In genomic region chr19:10661919-10662318, GRCm38 (mm10) we compare ENCODE assay signal across 24 mouse cellular contexts. TPM values are rescaled to one million over a fixed set of nuclear protein-coding genes. Genes with fewer than 3 reads are reported as not detected.
DNase-seq lines count a peak whose midpoint lies in the region; ATAC-seq lines count a peak whose summit lies in the region.
"Had no signal": no experiment of that assay in that cellular context is flagged by ENCODE, and none has a peak within 500 bp of the region (broad histone marks: within the 10 kb centered on the region; RNA-seq: fewer than 3 reads in every experiment).

No protein-coding gene starts in this region.

- H3K4me1 ChIP-seq in liver, embryonic 11.5 days (replicated peaks; ENCODE audit: control insufficient read depth, insufficient read depth, low read length), result peaks cover 34% of the 10 kb centered on the region
- H3K4me1 ChIP-seq: embryonic facial prominence, embryonic 12.5 days; forebrain, embryonic 12.5 days; hindbrain, embryonic 15.5 days; neural tube, embryonic 12.5 days had no signal

- peak; percentile 15 for DNase-seq in spleen, adult 12 weeks (ENCODE audit: low spot score)
- no peak for DNase-seq in spleen, adult 18-20 months
- peak; percentile 37 for DNase-seq in c-Kit-positive CD71-negative TER-119-negative erythroid progenitor cells, embryonic 14.5 days (ENCODE audit: low read depth)
- DNase-seq in liver, embryonic 11.5 days (ENCODE audit: low spot score), result no peak
- no peak for DNase-seq in left cerebral cortex, postnatal 36 days (ENCODE audit: low spot score in 2 of 2)
- no peak for DNase-seq in urinary bladder, postnatal 36 days (ENCODE audit: low spot score in 2 of 2)
- DNase-seq in gastrocnemius, adult 18-20 months (ENCODE audit: low spot score), result no peak
- DNase-seq: cerebellum, adult 2 months; kidney, adult 11 months; layer of hippocampus, adult 9-11 months; thymus, postnatal 14 days had no signal

- intact Hi-C loops in left cerebral cortex, postnatal 36 days (cut with DNase I), result no loop called here

- H3K4me3 ChIP-seq in liver, embryonic 11.5 days (ENCODE audit: low read depth, low read length), result no peak overlapping the region
- H3K4me3 ChIP-seq: embryonic facial prominence, embryonic 12.5 days; forebrain, embryonic 12.5 days; hindbrain, embryonic 15.5 days; neural tube, embryonic 12.5 days had no signal

- WGBS in liver, embryonic 11.5 days, result 53% methylated on average over 2 of the region's 2 CpGs

- H3K36me3 ChIP-seq in liver, embryonic 11.5 days (ENCODE audit: control insufficient read depth, insufficient read depth, low read length), result no peaks in the 10 kb centered on the region
- H3K36me3 ChIP-seq: embryonic facial prominence, embryonic 12.5 days; forebrain, embryonic 12.5 days; hindbrain, embryonic 15.5 days; neural tube, embryonic 12.5 days had no signal

- peak overlapping the region; percentile 61 for H3K9ac ChIP-seq in liver, embryonic 11.5 days (ENCODE audit: low read depth, low read length)
- H3K9ac ChIP-seq: embryonic facial prominence, embryonic 12.5 days; forebrain, embryonic 12.5 days; hindbrain, embryonic 15.5 days; neural tube, embryonic 12.5 days had no signal

- peak; percentile 71 for ATAC-seq in liver, embryonic 11.5 days (replicated peaks; ENCODE audit: low FRiP score)
- peak; percentile 76 for ATAC-seq in megakaryocyte-erythroid progenitor cell, adult 5-6 weeks (replicated peaks; ENCODE audit: low FRiP score, low TSS enrichment, poor library complexity, severe bottlenecking)

- peak overlapping the region; percentile 99 for H3K27ac ChIP-seq in liver, embryonic 11.5 days (ENCODE audit: low read depth, low read length)
- H3K27ac ChIP-seq: embryonic facial prominence, embryonic 12.5 days; forebrain, embryonic 12.5 days; hindbrain, embryonic 15.5 days; kidney, postnatal 0 days; neural tube, embryonic 12.5 days had no signal

- peak overlapping the region; percentile 64 for H3K4me2 ChIP-seq in liver, embryonic 11.5 days
- H3K4me2 ChIP-seq: embryonic facial prominence, embryonic 12.5 days; forebrain, embryonic 12.5 days; hindbrain, embryonic 15.5 days; midbrain, embryonic 11.5 days; neural tube, embryonic 12.5 days had no signal

- no peaks in the 10 kb centered on the region for H3K27me3 ChIP-seq in liver, embryonic 11.5 days (replicated peaks; ENCODE audit: control insufficient read depth, insufficient read depth, low read length)
- H3K27me3 ChIP-seq: embryonic facial prominence, embryonic 12.5 days; forebrain, embryonic 12.5 days; hindbrain, embryonic 15.5 days; neural tube, embryonic 12.5 days had no signal

- no peaks in the 10 kb centered on the region for H3K9me3 ChIP-seq in liver, embryonic 11.5 days (ENCODE audit: control insufficient read depth, low read length)
- H3K9me3 ChIP-seq: embryonic facial prominence, embryonic 12.5 days; forebrain, embryonic 12.5 days; hindbrain, embryonic 15.5 days; neural tube, embryonic 12.5 days had no signal

RNA-seq across cellular contexts. Expression of gene Pga5, which starts 16.0 kb away (rescaled TPM):
- not detected in 2 replicates for polyA plus RNA-seq in liver, embryonic 11.5 days (2014; fragmentation: Nextera tagmentation; extraction: Ambion mirVana)
- not detected in 2 replicates for total RNA-seq in megakaryocyte-erythroid progenitor cell, adult 5-6 weeks (2014; fragmentation: Nextera tagmentation)
- total RNA-seq in megakaryocyte-erythroid progenitor cell, adult 5-6 weeks (2017), result not detected in 2 replicates
- not detected for total RNA-seq in left cerebral cortex, postnatal 36 days (2021)
- not detected for total RNA-seq in gastrocnemius, adult 18-20 months (2021)
- total RNA-seq: adrenal gland, adult 18-20 months; left cerebral cortex, postnatal 10 days; liver, adult 2 months; monocyte, adult 5-6 weeks had no signal
- polyA plus RNA-seq: cerebellum, adult 2 months; cortical plate, adult 2 months; embryonic facial prominence, embryonic 12.5 days; forebrain, embryonic 12.5 days; heart, postnatal 0 days; hindbrain, embryonic 15.5 days; liver, adult 2 months; midbrain, embryonic 11.5 days; neural tube, embryonic 12.5 days had no signal

RNA-seq across cellular contexts. Expression of gene Vps37c, which starts 26.6 kb away (rescaled TPM):
- 23.2 TPM in 2 replicates for polyA plus RNA-seq in liver, embryonic 11.5 days (2014; fragmentation: Nextera tagmentation; extraction: Ambion mirVana)
- total RNA-seq in megakaryocyte-erythroid progenitor cell, adult 5-6 weeks (2014; fragmentation: Nextera tagmentation), result 18.3 and 20.2 TPM in 2 replicates
- 6.9 and 7.8 TPM in 2 replicates for total RNA-seq in megakaryocyte-erythroid progenitor cell, adult 5-6 weeks (2017)
- 10 to 100 TPM; 23.0 to 23.2 TPM for total RNA-seq in left cerebral cortex, postnatal 36 days (2021)
- 10 to 100 TPM; 21.3 to 28.5 TPM for total RNA-seq in gastrocnemius, adult 18-20 months (2021)

RNA-seq across cellular contexts. Expression of gene Vwce, which starts 27.9 kb away (rescaled TPM):
- polyA plus RNA-seq in liver, embryonic 11.5 days (2014; fragmentation: Nextera tagmentation; extraction: Ambion mirVana), result 7.8 and 10.4 TPM in 2 replicates
- total RNA-seq in megakaryocyte-erythroid progenitor cell, adult 5-6 weeks (2014; fragmentation: Nextera tagmentation), result 0.90 and 0.99 TPM in 2 replicates
- total RNA-seq in megakaryocyte-erythroid progenitor cell, adult 5-6 weeks (2017), result not detected in 2 replicates
- under 1 TPM; 0.35 to 0.66 TPM for total RNA-seq in left cerebral cortex, postnatal 36 days (2021)
- total RNA-seq in gastrocnemius, adult 18-20 months (2021), result not detected
- total RNA-seq: monocyte, adult 5-6 weeks had no signal

RNA-seq across cellular contexts. Expression of gene Tkfc, which starts 56.5 kb away (rescaled TPM):
- 16.1 and 16.2 TPM in 2 replicates for polyA plus RNA-seq in liver, embryonic 11.5 days (2014; fragmentation: Nextera tagmentation; extraction: Ambion mirVana)
- total RNA-seq in megakaryocyte-erythroid progenitor cell, adult 5-6 weeks (2014; fragmentation: Nextera tagmentation), result 9.0 and 9.6 TPM in 2 replicates
- 1.9 and 4.2 TPM in 2 replicates for total RNA-seq in megakaryocyte-erythroid progenitor cell, adult 5-6 weeks (2017)
- total RNA-seq in left cerebral cortex, postnatal 36 days (2021), result 10 to 100 TPM; 20.0 to 23.1 TPM
- total RNA-seq in gastrocnemius, adult 18-20 months (2021), result 1 to 10 TPM; 3.2 to 4.6 TPM

RNA-seq across cellular contexts. Expression of gene Ddb1, which starts 56.8 kb away (rescaled TPM):
- 311 and 347 TPM in 2 replicates for polyA plus RNA-seq in liver, embryonic 11.5 days (2014; fragmentation: Nextera tagmentation; extraction: Ambion mirVana)
- 229 and 288 TPM in 2 replicates for total RNA-seq in megakaryocyte-erythroid progenitor cell, adult 5-6 weeks (2014; fragmentation: Nextera tagmentation)
- 535 and 656 TPM in 2 replicates for total RNA-seq in megakaryocyte-erythroid progenitor cell, adult 5-6 weeks (2017)
- 100 to 1,000 TPM; 193 to 209 TPM for total RNA-seq in left cerebral cortex, postnatal 36 days (2021)
- total RNA-seq in gastrocnemius, adult 18-20 months (2021), result 100 to 1,000 TPM; 127 to 132 TPM

Comparison
In these comparisons a context has a peak if more than half of its experiments do, and no peak if none do; other contexts are left out.
1. DNase-seq: peak in spleen, adult 12 weeks (single experiment) and c-Kit-positive CD71-negative TER-119-negative erythroid progenitor cells, embryonic 14.5 days (single experiment); none in spleen, adult 18-20 months (0 of 2), liver, embryonic 11.5 days (single experiment), left cerebral cortex, postnatal 36 days (0 of 2), urinary bladder, postnatal 36 days (0 of 2) and gastrocnemius, adult 18-20 months (single experiment).